Mouse (Mus musculus) lung, postnatal 0 days (tissue): ENCODE results near the gene Sdccag8. TPM values are rescaled to one million over a fixed set of nuclear protein-coding genes. Genes with fewer than 3 reads are reported as not detected.

Experiments used
- ATAC-seq: fragments of 200-750 bp; cut with Nextera tagmentation; 2 replicates; pipeline ENCODE4 v1.8.0; 2017; ENCODE audit warnings: moderate library complexity
- DNase-seq: peaks from one replicate; pipeline ENCODE4 v3.0.0-alpha.2; 2016; ENCODE audit warnings: low spot score
- H3K27ac ChIP-seq: fragments of 300-500 bp; sonication (generic); 2 replicates; pipeline ENCODE4 v1.5.1; 2014; ENCODE audit warnings: antibody characterized with exemption, mild to moderate bottlenecking, low read length, mixed read lengths
- H3K27me3 ChIP-seq: fragments of 300-500 bp; sonication (generic); replicated peaks from 2 replicates; pipeline ENCODE4 v1.6.1; 2014; ENCODE audit warnings: low read length, mixed read lengths; ENCODE audit not compliant: insufficient read depth
- H3K36me3 ChIP-seq: fragments of 300-500 bp; sonication (generic); 2 replicates; pipeline ENCODE4 v1.6.1; 2014; ENCODE audit warnings: low read length, mixed read lengths; ENCODE audit not compliant: insufficient read depth
- H3K4me1 ChIP-seq: fragments of 300-500 bp; sonication (generic); 2 replicates; pipeline ENCODE4 v1.6.1; 2014; ENCODE audit warnings: antibody characterized with exemption, low read depth, low read length, mixed read lengths; ENCODE audit not compliant: insufficient read depth
- H3K4me2 ChIP-seq: fragments of 300-500 bp; sonication (generic); replicated peaks from 2 replicates; pipeline ENCODE4 v1.6.1; 2014; ENCODE audit warnings: low read depth, mild to moderate bottlenecking, low read length, moderate library complexity, mixed read lengths
- H3K4me3 ChIP-seq: fragments of 300-500 bp; sonication (generic); 2 replicates; pipeline ENCODE4 v1.5.1; 2014; ENCODE audit warnings: low read depth, low read length
- H3K9ac ChIP-seq: fragments of 300-500 bp; sonication (generic); replicated peaks from 2 replicates; pipeline ENCODE4 v1.6.1; 2014; ENCODE audit warnings: low read depth, mild to moderate bottlenecking
- H3K9me3 ChIP-seq: fragments of 300-500 bp; sonication (generic); 2 replicates; pipeline ENCODE4 v1.6.1; 2016; ENCODE audit warnings: low read length, mixed read lengths
- CTCF ChIP-seq: IDR thresholded peaks from 2 replicates; pipeline ENCODE4 v1.5.1; 2016; ENCODE audit warnings: antibody characterized with exemption, mild to moderate bottlenecking
- EP300 ChIP-seq: IDR thresholded peaks from 2 replicates; pipeline ENCODE4 v1.6.1; 2016; ENCODE audit warnings: antibody characterized with exemption, mild to moderate bottlenecking, control low read depth
- WGBS: fragments of 180-500 bp; shearing (Covaris S2); extraction: QIAGEN DNeasy Blood & Tissue Kit; methylation state at CpG from one replicate; pipeline ENCODE4 v1.1.7; 2014; 5-methylcytosine and 5-hydroxymethylcytosine counted together
- polyA plus RNA-seq: library from polyadenylated mRNA; unstranded; fragments of >200 nt; fragmentation: Nextera tagmentation; extraction: Ambion mirVana; gene quantifications from 2 replicates; pipeline ENCODE4 v1.2.1, GENCODE M21; 2015

Gene Sdccag8
- polyA plus RNA-seq, 1 experiment from 2014 or later: 14.5 TPM

- Histone ChIP-seq H3K27me3 (no peaks in the 10 kb centered on the region), H3K36me3 (no peaks in the 10 kb centered on the region), H3K27ac (no peak overlapping the region), H3K9ac (no peak overlapping the region), H3K4me1 (no peaks in the 10 kb centered on the region), H3K4me3 (no peak overlapping the region), H3K4me2 (no peak overlapping the region), H3K9me3 (no peaks in the 10 kb centered on the region)
- TF ChIP-seq CTCF (no peak), EP300 (no peak)
- DNase-seq: no peak
- no peak for ATAC-seq
- WGBS: 66% methylated on average over 6 of the region's 6 CpGs
Measured at GRCm38 (mm10) chr1:176948861-176949260, 134.4 kb downstream of the Sdccag8 start.

- ATAC-seq: no peak
- H3K9me3 ChIP-seq: no peaks in the 10 kb centered on the region
- no peak overlapping the region for H3K4me2 ChIP-seq
- no peak for TF ChIP-seq CTCF
- TF ChIP-seq EP300: no peak
- H3K9ac ChIP-seq: no peak overlapping the region
- no peaks in the 10 kb centered on the region for H3K36me3 ChIP-seq
- H3K27me3 ChIP-seq: no peaks in the 10 kb centered on the region
- WGBS: 73% methylated on average over 6 of the region's 6 CpGs
- DNase-seq: no peak
- no peaks in the 10 kb centered on the region for H3K4me1 ChIP-seq
- H3K27ac ChIP-seq: no peak overlapping the region
- H3K4me3 ChIP-seq: no peak overlapping the region
Measured at GRCm38 (mm10) chr1:176949320-176949719, 134.9 kb downstream of the Sdccag8 start.

GRCm38 (mm10) chr1:176950061-176950460, 135.6 kb downstream of the Sdccag8 start:
- Histone ChIP-seq H3K27me3 (no peaks in the 10 kb centered on the region), H3K4me2 (no peak overlapping the region), H3K4me1 (no peaks in the 10 kb centered on the region), H3K27ac (no peak overlapping the region), H3K9ac (no peak overlapping the region), H3K4me3 (no peak overlapping the region), H3K9me3 (no peaks in the 10 kb centered on the region), H3K36me3 (no peaks in the 10 kb centered on the region)
- TF ChIP-seq EP300: no peak
- no peak for TF ChIP-seq CTCF
- ATAC-seq (no peak), DNase-seq (no peak)
- 90% methylated on average over 6 of the region's 6 CpGs for WGBS

GRCm38 (mm10) chr1:176951836-176952235, 137.4 kb downstream of the Sdccag8 start:
- Histone ChIP-seq H3K9me3 (no peaks in the 10 kb centered on the region), H3K36me3 (no peaks in the 10 kb centered on the region), H3K4me2 (no peak overlapping the region), H3K27me3 (no peaks in the 10 kb centered on the region), H3K9ac (no peak overlapping the region), H3K27ac (no peak overlapping the region), H3K4me1 (no peaks in the 10 kb centered on the region), H3K4me3 (no peak overlapping the region)
- TF ChIP-seq EP300 (no peak), CTCF (no peak)
- ATAC-seq (no peak), DNase-seq (peak; percentile 22)
- 54% methylated on average over 7 of the region's 7 CpGs for WGBS

- H3K4me2 ChIP-seq: no peak overlapping the region
- ATAC-seq: no peak
- no peak overlapping the region for H3K9ac ChIP-seq
- no peak for DNase-seq
- no peaks in the 10 kb centered on the region for H3K27me3 ChIP-seq
- WGBS: 90% methylated on average over 2 of the region's 2 CpGs
- no peak overlapping the region for H3K27ac ChIP-seq
- no peak for TF ChIP-seq EP300
- no peak for TF ChIP-seq CTCF
- H3K4me3 ChIP-seq: no peak overlapping the region
- H3K36me3 ChIP-seq: no peaks in the 10 kb centered on the region
- H3K4me1 ChIP-seq: no peaks in the 10 kb centered on the region
- no peaks in the 10 kb centered on the region for H3K9me3 ChIP-seq
Measured at GRCm38 (mm10) chr1:176958311-176958710, 143.9 kb downstream of the Sdccag8 start.

GRCm38 (mm10) chr1:176961716-176962115, 147.3 kb downstream of the Sdccag8 start:
- TF ChIP-seq CTCF: no peak
- TF ChIP-seq EP300: no peak
- Histone ChIP-seq H3K4me2 (no peak overlapping the region), H3K9ac (no peak overlapping the region), H3K4me1 (no peaks in the 10 kb centered on the region), H3K27me3 (no peaks in the 10 kb centered on the region), H3K9me3 (no peaks in the 10 kb centered on the region), H3K4me3 (no peak overlapping the region), H3K27ac (no peak overlapping the region), H3K36me3 (no peaks in the 10 kb centered on the region)
- DNase-seq (no peak), ATAC-seq (no peak)
- WGBS: 97% methylated on average over 10 of the region's 10 CpGs

- ATAC-seq: no peak
- Histone ChIP-seq H3K9me3 (no peaks in the 10 kb centered on the region), H3K27ac (no peak overlapping the region), H3K36me3 (no peaks in the 10 kb centered on the region), H3K9ac (no peak overlapping the region), H3K27me3 (no peaks in the 10 kb centered on the region), H3K4me1 (no peaks in the 10 kb centered on the region), H3K4me3 (no peak overlapping the region), H3K4me2 (no peak overlapping the region)
- 89% methylated on average over 5 of the region's 5 CpGs for WGBS
- TF ChIP-seq CTCF: no peak
- no peak for TF ChIP-seq EP300
- no peak for DNase-seq
Measured at GRCm38 (mm10) chr1:176962894-176963293, 148.4 kb downstream of the Sdccag8 start.
